Mouse (Mus musculus): ENCODE measurements around the gene Gm21961. TPM values are rescaled to one million over a fixed set of nuclear protein-coding genes. Genes with fewer than 3 reads are reported as not detected.
"Not testable (repeated sequence)": the region's sequence is repeated elsewhere in the genome, so short reads cannot be mapped to it uniquely, and the experiment has no call there.

The Gm21961 gene
- total RNA-seq (2017) = not detected in 2 replicates

DNA sequence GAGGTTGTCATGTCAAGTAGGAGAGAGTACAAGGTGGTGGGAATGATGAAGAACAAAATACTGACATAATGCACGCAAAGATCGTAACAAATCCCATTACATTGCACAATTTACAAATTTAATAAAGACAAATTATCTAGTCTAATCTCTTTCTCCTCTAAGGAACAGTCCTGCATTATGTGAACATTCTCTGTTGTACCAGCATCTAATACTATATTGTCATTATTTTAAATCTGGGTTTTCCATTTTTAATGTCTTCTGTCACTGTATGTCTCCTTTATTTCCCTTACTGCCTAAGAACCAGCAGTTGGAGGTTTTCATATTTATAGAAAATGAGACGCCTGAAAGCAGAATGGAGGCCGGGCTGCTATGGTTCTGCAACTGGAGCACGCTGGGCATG, at the start of gene Gm21961:
Gm21961 (minus strand) TSS at position 101 of the 400 bp plus-strand sequence.
- ATAC-seq (replicated peaks in 1 of 2; ENCODE audit: insufficient read depth in 1 of 2, low FRiP score in 2 of 2, low TSS enrichment in 1 of 2, low read depth in 1 of 2, poor library complexity in 2 of 2, severe bottlenecking in 2 of 2) = no peak

GRCm38 (mm10) chr15:65041999-65042398, 27.3 kb upstream of the Gm21961 start:
- no peak for ATAC-seq (replicated peaks in 1 of 2; ENCODE audit: insufficient read depth in 1 of 2, low FRiP score in 2 of 2, low TSS enrichment in 1 of 2, low read depth in 1 of 2, poor library complexity in 2 of 2, severe bottlenecking in 2 of 2)

DNA sequence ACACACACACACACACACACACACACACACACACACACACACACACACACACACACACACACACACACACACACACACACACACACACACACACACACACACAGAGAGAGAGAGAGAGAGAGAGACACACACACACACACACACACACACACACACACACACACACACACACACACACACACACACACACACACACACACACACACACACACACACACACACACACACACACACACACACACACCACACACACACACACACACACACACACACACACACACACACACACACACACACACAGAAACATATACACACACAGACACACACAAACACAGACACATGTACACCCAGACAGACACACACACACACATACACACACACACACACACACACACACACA, 24.5 kb upstream of the Gm21961 start:
- not testable (repeated sequence) for ATAC-seq (replicated peaks in 1 of 2; ENCODE audit: insufficient read depth in 1 of 2, low FRiP score in 2 of 2, low TSS enrichment in 1 of 2, low read depth in 1 of 2, poor library complexity in 2 of 2, severe bottlenecking in 2 of 2)

- no peak for ATAC-seq (replicated peaks in 1 of 2; ENCODE audit: insufficient read depth in 1 of 2, low FRiP score in 2 of 2, low TSS enrichment in 1 of 2, low read depth in 1 of 2, poor library complexity in 2 of 2, severe bottlenecking in 2 of 2)
Observed at GRCm38 (mm10) chr15:65017971-65018370, 3.3 kb upstream of the Gm21961 start.

DNA sequence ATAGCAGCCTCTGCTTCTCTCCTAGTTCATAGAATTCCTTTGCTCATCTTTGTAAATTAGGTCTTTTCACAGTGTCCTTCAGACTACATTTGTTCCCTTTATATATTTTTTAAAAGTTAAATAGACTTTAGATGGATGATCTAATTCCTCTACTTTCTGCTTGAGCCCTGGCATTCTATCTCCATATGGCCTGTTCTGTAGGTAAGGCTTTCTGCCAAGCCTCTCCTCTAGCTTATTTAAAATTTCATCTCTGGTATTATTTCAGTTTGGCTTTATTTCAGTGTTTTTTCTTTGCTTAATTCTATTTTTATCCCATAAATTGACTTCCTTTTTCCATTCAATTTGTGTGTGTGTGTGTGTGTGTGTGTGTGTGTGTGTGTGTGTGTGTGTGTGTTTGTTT, 8.5 kb downstream of the Gm21961 start:
- ATAC-seq (replicated peaks in 1 of 2; ENCODE audit: insufficient read depth in 1 of 2, low FRiP score in 2 of 2, low TSS enrichment in 1 of 2, low read depth in 1 of 2, poor library complexity in 2 of 2, severe bottlenecking in 2 of 2) = no peak

DNA sequence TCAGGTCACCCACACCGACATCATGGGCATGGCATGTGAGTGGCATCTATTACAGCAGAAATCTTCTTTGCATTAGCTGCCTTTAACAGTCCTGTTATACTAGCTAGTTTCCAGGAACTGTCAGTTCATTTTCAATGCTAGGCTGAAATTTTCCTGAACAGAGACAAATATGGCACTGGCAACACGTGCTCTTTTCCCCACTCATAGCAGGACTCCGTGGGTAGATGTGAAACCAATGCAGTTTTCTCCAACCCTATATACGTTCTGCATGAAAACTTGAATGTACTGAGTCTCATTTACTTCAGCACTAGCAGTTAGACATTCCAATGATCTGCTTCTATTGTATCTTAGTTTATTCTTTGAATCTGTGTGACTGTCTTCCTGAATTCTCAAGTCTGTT, 20.2 kb downstream of the Gm21961 start:
- no peak for ATAC-seq (replicated peaks in 1 of 2; ENCODE audit: insufficient read depth in 1 of 2, low FRiP score in 2 of 2, low TSS enrichment in 1 of 2, low read depth in 1 of 2, poor library complexity in 2 of 2, severe bottlenecking in 2 of 2)

DNA sequence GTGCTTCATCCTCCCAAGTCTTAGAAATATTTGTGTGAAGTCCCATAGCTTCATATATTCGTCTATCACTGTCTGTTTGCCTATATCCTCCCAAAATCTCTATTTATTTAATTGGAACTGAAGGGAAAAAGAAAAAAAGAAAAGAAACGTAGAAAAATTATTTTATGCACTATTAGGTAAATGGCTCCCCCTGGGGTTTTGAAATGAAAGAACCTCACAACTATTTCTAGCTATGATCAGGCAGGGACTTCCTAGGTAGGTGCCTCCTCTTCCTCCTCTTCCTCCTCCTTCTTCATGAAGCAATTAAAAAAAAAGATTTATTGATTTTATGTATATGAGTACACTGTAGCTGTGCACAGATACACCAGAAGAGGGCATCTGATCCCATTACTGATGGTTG, 34.7 kb downstream of the Gm21961 start:
- no peak for ATAC-seq (replicated peaks in 1 of 2; ENCODE audit: insufficient read depth in 1 of 2, low FRiP score in 2 of 2, low TSS enrichment in 1 of 2, low read depth in 1 of 2, poor library complexity in 2 of 2, severe bottlenecking in 2 of 2)

DNA sequence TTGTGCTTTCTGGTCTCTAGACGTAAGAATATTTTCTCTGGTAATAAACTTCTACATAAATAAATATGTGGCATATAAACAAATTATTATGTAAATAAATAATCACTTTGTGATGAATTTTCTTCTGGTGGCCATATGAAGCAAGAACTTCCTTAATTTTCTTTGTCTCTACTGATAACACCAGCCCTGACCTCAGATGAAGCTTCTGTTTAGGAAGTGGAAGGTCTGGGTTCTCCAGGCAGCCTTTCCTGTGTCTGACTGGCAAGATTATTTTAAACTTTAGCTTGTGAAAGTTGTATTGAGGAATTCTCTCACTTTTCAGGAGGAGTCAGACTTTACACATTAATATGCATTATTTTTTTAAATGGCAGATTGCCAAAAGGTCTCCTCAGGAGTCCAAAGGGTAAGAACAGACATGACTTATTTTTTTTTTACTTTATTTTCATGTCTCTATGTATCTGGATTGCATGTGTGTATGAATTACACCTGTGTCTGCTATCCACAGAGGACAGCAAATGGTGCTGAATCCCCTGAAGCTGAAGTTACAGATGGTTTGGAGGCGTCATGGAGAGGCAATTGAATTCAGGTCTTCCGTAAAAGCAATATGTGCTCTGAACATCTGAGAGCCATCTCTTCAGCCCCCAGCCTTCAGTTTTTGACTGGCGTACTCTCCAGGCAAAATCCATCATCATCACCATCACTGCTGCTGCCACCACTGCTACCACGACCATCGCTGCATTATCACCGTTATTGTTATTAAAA, 38.5 kb downstream of the Gm21961 start:
- ATAC-seq (replicated peaks in 1 of 2; ENCODE audit: insufficient read depth in 1 of 2, low FRiP score in 2 of 2, low TSS enrichment in 1 of 2, low read depth in 1 of 2, poor library complexity in 2 of 2, severe bottlenecking in 2 of 2) = no peak

Other genes with a start within 250 kb of the Gm21961 start
- not detected in 2 replicates for gene Gm21798, start 197.2 kb downstream of the Gm21961 start, total RNA-seq (2017)

Measured in hematopoietic stem cell, adult 5-6 weeks (primary cell).